In the genomic region with DNA sequence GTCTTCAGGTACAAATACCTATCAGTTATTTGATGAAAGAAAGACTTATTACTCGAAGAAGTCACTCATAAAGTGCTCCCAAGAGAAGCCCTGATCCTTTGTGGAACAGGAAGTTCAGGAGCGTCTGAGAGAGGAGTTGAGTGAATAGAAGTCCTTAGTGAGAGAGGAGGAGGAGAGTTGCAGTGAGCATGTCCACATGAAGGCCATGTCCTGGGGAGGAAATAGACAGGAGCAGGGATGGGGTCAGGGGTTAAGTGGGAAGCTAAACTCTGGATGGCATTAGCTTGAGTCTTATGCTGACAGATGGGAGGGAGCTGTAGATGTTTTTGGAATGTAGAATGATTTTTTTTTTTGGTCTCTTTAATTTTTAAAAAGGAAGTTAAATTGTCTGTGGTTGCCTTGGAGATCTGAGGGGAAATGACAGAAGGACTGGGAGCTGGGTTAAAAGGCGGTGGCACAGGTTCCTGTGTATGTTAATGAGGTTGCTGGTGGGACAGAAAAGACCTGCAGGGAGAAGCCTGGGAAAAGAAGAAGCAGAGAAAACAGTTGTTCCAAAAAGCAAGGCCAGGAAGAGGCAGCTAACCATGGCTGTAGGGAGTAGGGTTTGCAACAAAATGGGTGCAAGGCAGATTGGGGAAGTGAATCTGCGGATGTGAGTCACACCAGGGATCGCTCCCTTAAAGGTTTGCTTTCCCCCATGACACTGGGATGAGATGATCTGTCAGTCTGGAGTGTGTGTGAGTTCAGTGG, we compare ENCODE assay signal across 17 mouse cellular contexts.
DNase-seq lines count a peak whose midpoint lies in the region; ATAC-seq and TF ChIP-seq lines count a peak whose summit lies in the region.
"Had no signal": no experiment of that assay in that cellular context is flagged by ENCODE, and none has a peak within 500 bp of the region (broad histone marks: within the 10 kb centered on the region; RNA-seq: fewer than 3 reads in every experiment).

No protein-coding gene starts in this region.

- no peak for DNase-seq in hindbrain, embryonic 10.5 days (ENCODE audit: low spot score)
- DNase-seq in CH12.LX (ENCODE audit: extremely low read depth) = peak; percentile 14
- DNase-seq in embryo, embryonic 10.5 days (ENCODE audit: low spot score) = peak; percentile 40
- peak; percentile 37 to 43 for DNase-seq in monocyte, adult 2 months (ENCODE audit: low read depth in 1 of 2, low spot score in 2 of 2)
- DNase-seq in adrenal gland, adult 18-20 months (ENCODE audit: low spot score in 2 of 2) = no peak
- no peak for DNase-seq in urinary bladder, postnatal 14 days (ENCODE audit: low spot score)
- DNase-seq: adrenal gland, postnatal 14 days; cerebellum, postnatal 36 days; lung, adult 2 months; thymus, postnatal 4 days had no signal

- no peaks in the 10 kb centered on the region for H3K36me3 ChIP-seq in hindbrain, embryonic 13.5 days
- no peaks in the 10 kb centered on the region for H3K36me3 ChIP-seq in hindbrain, embryonic 10.5 days
- no peaks in the 10 kb centered on the region for H3K36me3 ChIP-seq in CH12.LX (replicated peaks in 1 of 2; ENCODE audit: control insufficient read depth in 1 of 2, insufficient read depth in 1 of 2, low read length in 1 of 2)
- H3K36me3 ChIP-seq: heart, embryonic 13.5 days; limb, embryonic 13.5 days; midbrain, embryonic 10.5 days had no signal

- TF ChIP-seq POLR2A in CH12.LX (IDR thresholded peaks at IDR 0.05; ENCODE audit: low read depth, low read length) = no peak

- no peak overlapping the region for H3K27ac ChIP-seq in hindbrain, embryonic 13.5 days
- no peak overlapping the region for H3K27ac ChIP-seq in hindbrain, embryonic 10.5 days
- no peak overlapping the region for H3K27ac ChIP-seq in CH12.LX (ENCODE audit: insufficient read depth, low read depth)
- H3K27ac ChIP-seq: forebrain, embryonic 13.5 days; heart, embryonic 13.5 days; kidney, postnatal 0 days; limb, embryonic 13.5 days; midbrain, embryonic 10.5 days had no signal

- in situ Hi-C loops in CH12.LX (cut with MboI; ENCODE audit: low pct_ligation_motif_present, low pct_unique_long_range_greater_than_20kb, low sequenced_read_pairs) = loop anchor here (25.0 kb wide), 1 partner anchor 375 kb away; no protein-coding TSS in a partner anchor

- TF ChIP-seq RAD21 in CH12.LX (IDR thresholded peaks at IDR 0.05; ENCODE audit: low read depth, low read length) = no peak

- no peaks in the 10 kb centered on the region for H3K9me3 ChIP-seq in hindbrain, embryonic 13.5 days
- no peaks in the 10 kb centered on the region for H3K9me3 ChIP-seq in hindbrain, embryonic 10.5 days
- H3K9me3 ChIP-seq in CH12.LX (replicated peaks; ENCODE audit: low read length) = peaks cover 3% of the 10 kb centered on the region
- H3K9me3 ChIP-seq: forebrain, embryonic 13.5 days; heart, embryonic 13.5 days; limb, embryonic 13.5 days; midbrain, embryonic 10.5 days had no signal

- 50% methylated on average over 5 of the region's 5 CpGs for WGBS in hindbrain, embryonic 13.5 days
- WGBS in hindbrain, embryonic 10.5 days = 32% methylated on average over 5 of the region's 5 CpGs

- no peaks in the 10 kb centered on the region for H3K27me3 ChIP-seq in hindbrain, embryonic 13.5 days
- no peaks in the 10 kb centered on the region for H3K27me3 ChIP-seq in hindbrain, embryonic 10.5 days (ENCODE audit: insufficient read depth, poor library complexity, severe bottlenecking)
- H3K27me3 ChIP-seq in CH12.LX (replicated peaks) = no peaks in the 10 kb centered on the region
- H3K27me3 ChIP-seq: forebrain, embryonic 13.5 days; heart, embryonic 13.5 days; limb, embryonic 13.5 days had no signal

- ATAC-seq in hindbrain, embryonic 13.5 days (ENCODE audit: low FRiP score) = no peak
- ATAC-seq: forebrain, embryonic 13.5 days; intestine, embryonic 16.5 days had no signal

- no peaks in the 10 kb centered on the region for H3K4me1 ChIP-seq in hindbrain, embryonic 13.5 days (replicated peaks)
- peaks cover 10% of the 10 kb centered on the region; the same call in 1 of the 2 replicates for H3K4me1 ChIP-seq in hindbrain, embryonic 10.5 days (replicated peaks)
- H3K4me1 ChIP-seq in CH12.LX (ENCODE audit: control insufficient read depth in 1 of 2, insufficient read depth in 2 of 2) = peaks cover 3 to 5% of the 10 kb centered on the region in 2 experiments; a peak in 2 of 4 replicates
- H3K4me1 ChIP-seq: forebrain, embryonic 13.5 days; limb, embryonic 13.5 days had no signal

- 0 out of 2 replicates have a peak overlapping the region, but pooled peaks have one; percentile 25 for H3K9ac ChIP-seq in hindbrain, embryonic 13.5 days
- no peak overlapping the region for H3K9ac ChIP-seq in CH12.LX (ENCODE audit: insufficient read depth, low read depth)
- H3K9ac ChIP-seq: forebrain, embryonic 13.5 days; heart, embryonic 13.5 days; limb, embryonic 13.5 days had no signal

- H3K4me2 ChIP-seq in hindbrain, embryonic 13.5 days = no peak overlapping the region
- no peak overlapping the region; the same call in 1 of the 2 replicates for H3K4me2 ChIP-seq in CH12.LX (ENCODE audit: insufficient read depth, low read depth, poor library complexity, severe bottlenecking)
- H3K4me2 ChIP-seq: forebrain, embryonic 13.5 days; heart, embryonic 13.5 days; limb, embryonic 13.5 days had no signal

- dilution Hi-C loops in CH12.LX (cut with MboI; ENCODE audit: extremely low pct_ligation_motif_present, extremely low pct_unique_long_range_greater_than_20kb, low sequenced_read_pairs) = no loop called here

- TF ChIP-seq CTCF in CH12.LX (conservative IDR thresholded peaks at IDR 0.05 in 1 of 2, IDR thresholded peaks at IDR 0.05 in 1 of 2; ENCODE audit: low read depth in 2 of 2, low read length in 2 of 2) = no peak

- H3K4me3 ChIP-seq in hindbrain, embryonic 13.5 days = no peak overlapping the region
- H3K4me3 ChIP-seq in hindbrain, embryonic 10.5 days = no peak overlapping the region
- no peak overlapping the region for H3K4me3 ChIP-seq in CH12.LX (replicated peaks in 1 of 3; ENCODE audit: low read depth in 2 of 3, low read length in 2 of 3, poor library complexity in 1 of 3)
- H3K4me3 ChIP-seq: forebrain, embryonic 13.5 days; heart, embryonic 13.5 days; limb, embryonic 13.5 days; midbrain, embryonic 10.5 days had no signal

- no peaks in the 10 kb centered on the region for H3K79me2 ChIP-seq in CH12.LX (replicated peaks; ENCODE audit: control insufficient read depth, extremely low read depth, insufficient read depth, poor library complexity, severe bottlenecking)

- peak; percentile 55 for TF ChIP-seq EP300 in CH12.LX (IDR thresholded peaks at IDR 0.05; ENCODE audit: low read length)

TF ChIP-seq in CH12.LX, 34 proteins besides CTCF, POLR2A, EP300 and RAD21:
- peak; percentile 30; the same call in 1 of the 2 replicates for TF ChIP-seq IRF4 (IDR thresholded peaks at IDR 0.05; ENCODE audit: low read depth, low read length)
- no peak for TF ChIP-seq SMC3 (IDR thresholded peaks at IDR 0.05; ENCODE audit: low read depth, low read length)
- TF ChIP-seq JUN (IDR thresholded peaks at IDR 0.05; ENCODE audit: insufficient read depth, low read depth, low read length) = 0 out of 2 replicates have a peak, but pooled peaks have one; percentile 4

Comparison
In these comparisons a context has a peak if more than half of its experiments do, and no peak if none do; other contexts are left out.
1. DNase-seq: peak in CH12.LX (single experiment), embryo, embryonic 10.5 days (single experiment) and monocyte, adult 2 months (2 of 2); none in hindbrain, embryonic 10.5 days (single experiment), adrenal gland, adult 18-20 months (0 of 2) and urinary bladder, postnatal 14 days (single experiment).